8 mouse cellular contexts compared by ENCODE assay signal in the genomic region with DNA sequence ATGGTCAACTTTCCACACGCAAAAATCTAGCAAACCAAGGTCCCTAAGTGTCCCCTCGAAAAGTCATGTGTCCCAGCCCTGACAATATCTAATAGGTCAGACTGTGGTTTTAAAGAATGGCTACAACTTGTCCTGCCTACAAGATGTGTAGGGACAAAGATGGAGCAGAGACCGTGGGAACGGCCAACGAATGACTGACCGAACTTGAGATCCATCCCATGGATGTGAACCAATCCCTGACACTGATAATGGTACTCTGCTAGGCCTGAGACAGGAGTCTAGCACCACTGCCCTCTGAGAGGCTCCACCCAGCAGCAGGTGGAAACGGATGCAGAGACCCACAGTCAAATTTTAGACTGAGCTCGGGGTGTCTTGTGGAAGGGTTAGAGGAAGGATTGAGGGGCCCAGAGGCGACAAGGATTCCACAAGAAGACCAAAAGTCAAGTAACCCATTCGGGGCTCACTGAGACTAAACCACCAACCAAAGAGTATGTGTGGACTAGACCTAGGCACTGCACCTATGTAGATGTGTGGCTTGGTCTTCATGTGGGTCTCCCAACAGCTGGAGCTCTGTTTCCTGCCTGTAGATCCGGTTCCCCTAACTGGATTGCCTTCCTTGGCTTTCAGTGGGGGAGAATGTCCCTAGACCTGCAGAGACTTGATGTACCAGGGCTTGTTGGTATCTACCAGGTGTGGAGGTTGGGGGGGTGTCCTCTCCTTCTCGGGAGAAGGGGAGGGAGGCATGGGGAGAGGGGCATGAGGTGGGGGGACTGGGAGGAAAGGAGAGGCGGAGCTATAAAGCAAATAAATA. TPM values are rescaled to one million over a fixed set of nuclear protein-coding genes. Genes with fewer than 3 reads are reported as not detected.
A peak's percentile ranks its signal among the peaks of the same experiment; 100 is the strongest.
DNase-seq lines count a peak whose midpoint lies in the region; ATAC-seq and TF ChIP-seq lines count a peak whose summit lies in the region.

No protein-coding gene starts in this region.

- H3K36me3 ChIP-seq in erythroblast, embryonic 14.5 days (ENCODE audit: control insufficient read depth): no peaks in the 10 kb centered on the region
- no peaks in the 10 kb centered on the region; the same call in 1 of the 2 replicates for H3K36me3 ChIP-seq in forebrain, embryonic 16.5 days (ENCODE audit: control insufficient read depth, insufficient read depth)
- H3K36me3 ChIP-seq in liver, embryonic 14.5 days (replicated peaks; ENCODE audit: control insufficient read depth, insufficient read depth, low read depth): no peaks in the 10 kb centered on the region

- peak overlapping the region; percentile 81 for H3K9ac ChIP-seq in forebrain, embryonic 16.5 days (replicated peaks; ENCODE audit: low read depth, low read length)
- no peak overlapping the region; the same call in 1 of the 2 replicates for H3K9ac ChIP-seq in liver, embryonic 14.5 days (replicated peaks)

- WGBS in forebrain, embryonic 16.5 days: 56% methylated on average over 13 of the region's 13 CpGs
- 43% methylated on average over 13 of the region's 13 CpGs for WGBS in liver, embryonic 14.5 days (ENCODE audit: insufficient replicate concordance)

- peak overlapping the region; percentile 67 for H3K4me3 ChIP-seq in erythroblast, embryonic 14.5 days (replicated peaks)
- peak overlapping the region; percentile 70 for H3K4me3 ChIP-seq in forebrain, embryonic 16.5 days (replicated peaks; ENCODE audit: low read length)
- H3K4me3 ChIP-seq in liver, embryonic 14.5 days (ENCODE audit: insufficient read depth in 1 of 2, low read depth in 2 of 2, low read length in 2 of 2): peak overlapping the region; percentile 74 to 94

- ATAC-seq in erythroblast, adult 5-6 weeks (replicated peaks; ENCODE audit: low FRiP score, poor library complexity, severe bottlenecking): no peak
- no peak for ATAC-seq in forebrain, embryonic 16.5 days
- ATAC-seq in liver, embryonic 14.5 days (ENCODE audit: insufficient read depth): no peak
- no peak for ATAC-seq in cerebellum, adult (ENCODE audit: insufficient number of reproducible peaks, low FRiP score, low TSS enrichment)

- peak; percentile 75 for DNase-seq in A20 (ENCODE audit: low read depth, low spot score)
- no peak for DNase-seq in liver, embryonic 14.5 days (ENCODE audit: low read depth in 3 of 3, low spot score in 3 of 3)
- DNase-seq in Muller cell, postnatal 12 days (ENCODE audit: inconsistent ontology term): no peak
- no peak for DNase-seq in urinary bladder, postnatal 4 days (ENCODE audit: low spot score in 2 of 2)

- no peak for TF ChIP-seq CTCF in liver, embryonic 14.5 days (IDR thresholded peaks at IDR 0.05; ENCODE audit: low read depth)

- H3K9me3 ChIP-seq in erythroblast, embryonic 14.5 days (ENCODE audit: control insufficient read depth, low read length): no peaks in the 10 kb centered on the region; the same call in 1 of the 2 replicates
- no peaks in the 10 kb centered on the region for H3K9me3 ChIP-seq in forebrain, embryonic 16.5 days (ENCODE audit: control insufficient read depth, low read length)
- H3K9me3 ChIP-seq in liver, embryonic 14.5 days (ENCODE audit: control insufficient read depth, low read length): no peaks in the 10 kb centered on the region

- peaks cover 18% of the 10 kb centered on the region for H3K27me3 ChIP-seq in erythroblast, embryonic 14.5 days (ENCODE audit: control insufficient read depth)
- no peaks in the 10 kb centered on the region for H3K27me3 ChIP-seq in forebrain, embryonic 16.5 days (replicated peaks; ENCODE audit: control insufficient read depth, insufficient read depth, low read length)
- H3K27me3 ChIP-seq in liver, embryonic 14.5 days (ENCODE audit: control insufficient read depth, insufficient read depth, low read length): peaks cover 7% of the 10 kb centered on the region; the same call in 1 of the 2 replicates

- H3K4me2 ChIP-seq in forebrain, embryonic 16.5 days (ENCODE audit: low read length): peak overlapping the region; percentile 69
- peak overlapping the region; percentile 96 for H3K4me2 ChIP-seq in liver, embryonic 14.5 days (ENCODE audit: low read depth)

- TF ChIP-seq EP300 in liver, embryonic 14.5 days (IDR thresholded peaks at IDR 0.05; ENCODE audit: low read depth): no peak

- H3K27ac ChIP-seq in forebrain, embryonic 16.5 days (ENCODE audit: low read length): peak overlapping the region; percentile 96
- no peak overlapping the region for H3K27ac ChIP-seq in liver, embryonic 14.5 days

- H3K4me1 ChIP-seq in erythroblast, embryonic 14.5 days (ENCODE audit: control insufficient read depth): peaks cover 77% of the 10 kb centered on the region
- H3K4me1 ChIP-seq in forebrain, embryonic 16.5 days (replicated peaks; ENCODE audit: control insufficient read depth, insufficient read depth, low read length): peaks cover 10% of the 10 kb centered on the region
- H3K4me1 ChIP-seq in liver, embryonic 14.5 days (replicated peaks; ENCODE audit: control insufficient read depth in 2 of 2, insufficient read depth in 2 of 2, low read length in 1 of 2): peaks cover 12 to 38% of the 10 kb centered on the region in 2 experiments

RNA-seq across cellular contexts. Expression of a gene that starts 17.2 kb away (rescaled TPM):
- polyA plus RNA-seq in erythroblast, embryonic 14.5 days (2012): 17.4 and 56.1 TPM in 2 replicates
- total RNA-seq in erythroblast, adult 5-6 weeks (2015; ENCODE audit: low replicate concordance): 74.2 and 81.7 TPM in 2 replicates
- total RNA-seq in erythroblast, adult 5-6 weeks (2017; ENCODE audit: low replicate concordance): 106 and 132 TPM in 2 replicates
- 1,295 and 1,372 TPM in 2 replicates for polyA plus RNA-seq in forebrain, embryonic 16.5 days (2015; fragmentation: Nextera tagmentation; extraction: Ambion mirVana)
- 155 and 221 TPM in 2 replicates for polyA plus RNA-seq in liver, embryonic 14.5 days (2012; rRNA removed)
- polyA plus RNA-seq in liver, embryonic 14.5 days (2014; fragmentation: Nextera tagmentation; extraction: Ambion mirVana): 313 and 374 TPM in 2 replicates

RNA-seq across cellular contexts. Expression of a gene that starts 18.1 kb away (rescaled TPM):
- polyA plus RNA-seq in erythroblast, embryonic 14.5 days (2012): 0.06 TPM in 1 of 2 replicates, not detected in the other
- total RNA-seq in erythroblast, adult 5-6 weeks (2015; ENCODE audit: low replicate concordance): not detected in 2 replicates
- 0.43 TPM in 1 of 2 replicates, not detected in the other for total RNA-seq in erythroblast, adult 5-6 weeks (2017; ENCODE audit: low replicate concordance)
- 0.39 and 0.46 TPM in 2 replicates for polyA plus RNA-seq in forebrain, embryonic 16.5 days (2015; fragmentation: Nextera tagmentation; extraction: Ambion mirVana)
- 0.05 and 0.10 TPM in 2 replicates for polyA plus RNA-seq in liver, embryonic 14.5 days (2012; rRNA removed)
- polyA plus RNA-seq in liver, embryonic 14.5 days (2014; fragmentation: Nextera tagmentation; extraction: Ambion mirVana): not detected in 2 replicates

RNA-seq across cellular contexts. Expression of a gene that starts 26.7 kb away (rescaled TPM):
- 0.95 and 1.0 TPM in 2 replicates for polyA plus RNA-seq in erythroblast, embryonic 14.5 days (2012)
- total RNA-seq in erythroblast, adult 5-6 weeks (2015; ENCODE audit: low replicate concordance): 1.2 and 17.8 TPM in 2 replicates
- total RNA-seq in erythroblast, adult 5-6 weeks (2017; ENCODE audit: low replicate concordance): 6.1 and 6.5 TPM in 2 replicates
- 10.5 and 13.5 TPM in 2 replicates for polyA plus RNA-seq in forebrain, embryonic 16.5 days (2015; fragmentation: Nextera tagmentation; extraction: Ambion mirVana)
- 5.5 and 8.1 TPM in 2 replicates for polyA plus RNA-seq in liver, embryonic 14.5 days (2012; rRNA removed)
- polyA plus RNA-seq in liver, embryonic 14.5 days (2014; fragmentation: Nextera tagmentation; extraction: Ambion mirVana): 2.0 and 2.2 TPM in 2 replicates

RNA-seq across cellular contexts. Expression of a gene that starts 34.1 kb away (rescaled TPM):
- 0.16 and 0.38 TPM in 2 replicates for polyA plus RNA-seq in erythroblast, embryonic 14.5 days (2012)
- total RNA-seq in erythroblast, adult 5-6 weeks (2015; ENCODE audit: low replicate concordance): 10.9 and 13.1 TPM in 2 replicates
- 4.7 and 5.3 TPM in 2 replicates for total RNA-seq in erythroblast, adult 5-6 weeks (2017; ENCODE audit: low replicate concordance)
- polyA plus RNA-seq in forebrain, embryonic 16.5 days (2015; fragmentation: Nextera tagmentation; extraction: Ambion mirVana): 37.8 and 38.3 TPM in 2 replicates
- 3.7 and 4.9 TPM in 2 replicates for polyA plus RNA-seq in liver, embryonic 14.5 days (2012; rRNA removed)
- polyA plus RNA-seq in liver, embryonic 14.5 days (2014; fragmentation: Nextera tagmentation; extraction: Ambion mirVana): 16.4 and 21.1 TPM in 2 replicates
